Mouse (Mus musculus) mesoderm, embryonic 11.5 days (tissue): ENCODE measurements around the gene Irs4.

Source experiments
- DNase-seq: peaks from one replicate; pipeline ENCODE4 v3.0.0-alpha.2; 2012; ENCODE audit warnings: low read depth, low spot score

Irs4 gene

DNA sequence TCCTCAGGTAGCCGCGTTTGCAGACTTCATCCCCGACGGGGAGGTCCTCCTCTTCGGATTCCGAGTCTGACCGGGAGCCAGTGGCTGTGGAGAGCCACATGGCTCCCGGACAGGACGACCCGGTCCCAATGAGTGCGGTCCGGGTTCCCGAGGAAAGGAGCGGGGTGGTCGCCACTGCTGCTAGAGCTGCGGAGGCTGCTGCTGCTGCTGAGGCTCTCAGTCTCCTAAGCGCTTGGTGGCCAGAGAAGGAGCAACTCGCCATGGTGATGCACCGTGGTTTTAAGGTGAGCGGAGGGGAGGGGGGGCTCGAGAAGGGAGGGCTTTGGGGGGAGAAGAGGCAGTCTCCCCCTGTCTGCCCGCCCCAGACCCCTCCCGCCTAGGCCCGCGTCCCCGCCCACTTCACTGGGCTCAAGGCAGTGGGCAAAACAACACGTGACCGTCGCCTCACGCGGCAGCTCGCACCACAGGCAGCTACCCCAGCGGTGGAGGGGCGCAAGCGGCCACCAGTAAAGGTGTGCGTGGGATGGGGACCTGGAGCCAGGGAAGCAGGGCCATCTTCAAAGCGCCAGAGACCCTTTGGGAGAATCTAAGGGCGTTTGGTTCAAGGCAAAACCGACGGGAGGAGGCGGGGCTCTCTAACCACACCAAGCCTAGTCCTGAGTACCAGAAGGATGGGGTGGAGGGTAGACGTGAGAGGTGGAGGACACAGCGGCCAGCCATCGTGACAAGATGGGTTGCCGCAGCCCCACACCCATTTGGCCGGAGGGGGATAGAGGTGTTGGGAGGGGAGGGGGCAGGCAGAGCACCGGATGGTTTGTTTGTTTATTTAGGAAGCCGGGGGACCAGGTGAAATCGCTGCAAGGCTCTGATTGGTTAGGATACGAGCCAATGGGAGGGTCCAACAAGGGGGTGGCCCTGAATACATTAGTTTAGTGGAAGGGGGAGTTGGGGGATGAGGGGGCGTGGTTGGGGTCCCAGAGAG is at the start of gene Irs4:
Irs4 (minus strand) TSS at position 327 of the 982 bp plus-strand sequence.
- peak; percentile 33 for DNase-seq

- DNase-seq = no peak
These were observed 25.3 kb upstream of the Irs4 start for GRCm38 (mm10) chrX:141750360-141750759.

- no peak for DNase-seq
These were observed 4.5 kb upstream of the Irs4 start for GRCm38 (mm10) chrX:141729570-141729969.

- no peak for DNase-seq
These were observed 622 bp downstream of the Irs4 start for GRCm38 (mm10) chrX:141724391-141724891.

DNA sequence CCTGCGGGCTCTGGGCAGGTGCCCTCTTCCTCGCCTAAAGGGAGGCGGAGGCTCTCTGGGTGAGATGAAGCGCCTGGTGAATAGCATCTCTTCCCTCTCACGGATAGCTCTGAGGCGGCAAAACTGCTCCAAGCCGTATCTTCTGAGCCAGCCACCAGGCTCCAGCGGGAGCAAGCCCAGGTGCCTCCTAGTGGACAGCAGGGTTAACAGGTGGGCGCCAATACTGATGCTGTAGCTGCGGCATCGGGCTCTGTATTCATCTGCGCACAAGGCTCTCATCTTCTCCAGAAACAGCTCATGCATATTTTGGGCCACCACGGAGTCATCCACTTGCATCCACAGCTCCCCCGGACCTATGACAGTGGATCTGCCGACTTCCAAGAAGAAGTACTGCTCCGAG is 1.1 kb downstream of the Irs4 start:
- peak; percentile 27 for DNase-seq

DNA sequence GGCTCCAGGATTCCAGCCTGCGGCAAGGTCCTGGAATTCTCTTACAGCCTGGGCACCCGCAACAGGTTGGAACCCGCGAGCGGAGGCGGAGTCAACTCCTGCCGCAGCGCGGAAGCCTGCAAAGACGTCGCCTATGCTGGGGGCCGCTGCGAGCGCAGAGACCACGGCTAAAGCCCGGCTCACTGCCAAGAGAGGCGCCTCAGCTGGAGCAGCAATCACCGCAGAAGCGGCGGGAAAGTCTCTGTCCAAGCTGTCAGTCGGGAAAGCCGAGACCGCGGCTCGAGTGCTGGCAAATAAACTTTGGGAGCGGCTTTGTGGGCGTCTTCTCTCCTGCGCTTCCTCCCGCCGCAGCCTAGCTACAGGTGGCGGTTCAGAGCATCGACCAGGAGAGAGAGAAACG is 3.3 kb downstream of the Irs4 start:
- peak; percentile 17 for DNase-seq
